Mouse (Mus musculus) heart, adult 2 months (tissue): ENCODE measurements around the gene Elmsan1. TPM values are rescaled to one million over a fixed set of nuclear protein-coding genes. Genes with fewer than 3 reads are reported as not detected.

Experiments used
- DNase-seq, 2 experiments: peaks; one replicate each; pipeline ENCODE4 v3.0.0; 2021
- H3K27ac ChIP-seq: fragments of 200-600 bp; 2 replicates; pipeline ENCODE4 v1.8.1; 2022
- H3K27me3 ChIP-seq: fragments of 200-500 bp; 2 replicates; pipeline ENCODE4 v1.6.1; 2012; ENCODE audit warnings: mild to moderate bottlenecking, low read length, inconsistent platforms, mixed read lengths; ENCODE audit not compliant: control insufficient read depth, insufficient read depth
- H3K36me3 ChIP-seq: fragments of 200-500 bp; 2 replicates; pipeline ENCODE4 v1.6.1; 2012; ENCODE audit warnings: low read length, inconsistent platforms; ENCODE audit not compliant: control insufficient read depth, insufficient read depth
- H3K4me1 ChIP-seq: fragments of 200-500 bp; 2 replicates; pipeline ENCODE4 v1.6.1; 2011; ENCODE audit warnings: low read length; ENCODE audit not compliant: control insufficient read depth, insufficient read depth
- H3K4me3 ChIP-seq: fragments of 200-600 bp; 2 replicates; pipeline ENCODE4 v1.8.1; 2022
- H3K79me2 ChIP-seq: fragments of 200-500 bp; replicated peaks from 2 replicates; pipeline ENCODE4 v1.6.1; 2012; ENCODE audit warnings: mild to moderate bottlenecking, inconsistent platforms, low read length, moderate library complexity, mixed read lengths; ENCODE audit not compliant: control insufficient read depth, insufficient read depth
- H3K9ac ChIP-seq: fragments of 200-500 bp; 2 replicates; pipeline ENCODE4 v1.6.1; 2012; ENCODE audit warnings: low read depth, mild to moderate bottlenecking, control low read depth, inconsistent platforms, low read length, mixed read lengths
- CTCF ChIP-seq: fragments of 200-600 bp; IDR thresholded peaks from 2 replicates; pipeline ENCODE4 v1.8.1; 2022; ENCODE audit warnings: antibody characterized with exemption, mild to moderate bottlenecking, moderate library complexity
- EP300 ChIP-seq: fragments of 200-500 bp; IDR thresholded peaks from 2 replicates; pipeline ENCODE4 v1.6.1; 2011; ENCODE audit warnings: low read depth, low read length, control low read depth; ENCODE audit not compliant: insufficient read depth
- POLR2A ChIP-seq: fragments of 200-500 bp; IDR thresholded peaks from 2 replicates; pipeline ENCODE4 v1.6.1; 2011; ENCODE audit warnings: mild to moderate bottlenecking, low read depth, low read length, control low read depth; ENCODE audit not compliant: insufficient read depth
- WGBS: fragments of 180-500 bp; shearing (Covaris S2); methylation state at CpG from one replicate; pipeline ENCODE4 v1.1.7; 2018; 5-methylcytosine and 5-hydroxymethylcytosine counted together
- intact Hi-C: fragments of 180-260 bp; cut with DNase I; formaldehyde crosslinking; loops from one replicate; pipeline ENCODE4 v1.15.1; 2025
- polyA plus RNA-seq: library from polyadenylated mRNA; depleted of rRNA; stranded (reverse); fragments of >200 nt; gene quantifications from 2 replicates; pipeline ENCODE4 v1.2.3, GENCODE M21; 2012
- total RNA-seq, 2 experiments: library from RNA; stranded (reverse); gene quantifications; 2 replicates each; pipeline ENCODE4 v1.2.3; 2021

The Elmsan1 gene
- total and polyA plus RNA-seq, 3 experiments, result 8.1 to 14.7 (median 12.3) TPM

GRCm38 (mm10) chr12:84142281-84143050 is 76.2 kb downstream of the Elmsan1 start:
- TF ChIP-seq POLR2A, result no peak
- TF ChIP-seq CTCF, result no peak
- TF ChIP-seq EP300, result no peak
- intact Hi-C loops, result no loop called here
- no peaks in the 10 kb centered on the region for H3K36me3 ChIP-seq
- H3K79me2 ChIP-seq, result no peaks in the 10 kb centered on the region
- H3K27ac ChIP-seq, result no peak overlapping the region
- H3K4me1 ChIP-seq, result no peaks in the 10 kb centered on the region
- no peak overlapping the region for H3K4me3 ChIP-seq
- H3K9ac ChIP-seq, result no peak overlapping the region
- 81% methylated on average over 14 of the region's 14 CpGs for WGBS
- no peaks in the 10 kb centered on the region for H3K27me3 ChIP-seq
- DNase-seq, result no peak

GRCm38 (mm10) chr12:84141271-84141670 is 77.4 kb downstream of the Elmsan1 start:
- WGBS, result 89% methylated on average over 4 of the region's 4 CpGs
- Histone ChIP-seq H3K4me3 (no peak overlapping the region), H3K4me1 (no peaks in the 10 kb centered on the region), H3K79me2 (no peaks in the 10 kb centered on the region), H3K9ac (no peak overlapping the region), H3K27me3 (no peaks in the 10 kb centered on the region), H3K36me3 (no peaks in the 10 kb centered on the region), H3K27ac (no peak overlapping the region)
- no peak for DNase-seq
- intact Hi-C loops, result no loop called here
- TF ChIP-seq EP300, result no peak
- no peak for TF ChIP-seq POLR2A
- no peak for TF ChIP-seq CTCF

GRCm38 (mm10) chr12:84140135-84140534 is 78.5 kb downstream of the Elmsan1 start:
- H3K4me3 ChIP-seq, result no peak overlapping the region
- H3K79me2 ChIP-seq, result no peaks in the 10 kb centered on the region
- no peak overlapping the region for H3K27ac ChIP-seq
- H3K4me1 ChIP-seq, result no peaks in the 10 kb centered on the region
- WGBS, result 77% methylated on average over 4 of the region's 4 CpGs
- no peak for DNase-seq
- TF ChIP-seq CTCF (no peak), EP300 (no peak), POLR2A (no peak)
- no peak overlapping the region for H3K9ac ChIP-seq
- intact Hi-C loops, result no loop called here
- no peaks in the 10 kb centered on the region for H3K27me3 ChIP-seq
- H3K36me3 ChIP-seq, result no peaks in the 10 kb centered on the region

- TF ChIP-seq EP300 (no peak), CTCF (no peak), POLR2A (no peak)
- Histone ChIP-seq H3K27ac (no peak overlapping the region), H3K4me1 (no peaks in the 10 kb centered on the region), H3K9ac (no peak overlapping the region), H3K27me3 (no peaks in the 10 kb centered on the region), H3K79me2 (no peaks in the 10 kb centered on the region), H3K4me3 (no peak overlapping the region), H3K36me3 (no peaks in the 10 kb centered on the region)
- DNase-seq, result no peak
- 92% methylated on average over 7 of the region's 7 CpGs for WGBS
- intact Hi-C loops, result no loop called here
Observed at GRCm38 (mm10) chr12:84137131-84137530, 81.5 kb downstream of the Elmsan1 start.

- H3K36me3 ChIP-seq, result no peaks in the 10 kb centered on the region
- no peaks in the 10 kb centered on the region for H3K79me2 ChIP-seq
- WGBS, result 76% methylated on average over 3 of the region's 3 CpGs
- no peaks in the 10 kb centered on the region for H3K4me1 ChIP-seq
- no peaks in the 10 kb centered on the region for H3K27me3 ChIP-seq
- H3K27ac ChIP-seq, result no peak overlapping the region
- intact Hi-C loops, result no loop called here
- no peak for TF ChIP-seq EP300
- TF ChIP-seq CTCF, result peak; percentile 68
- TF ChIP-seq POLR2A, result no peak
- H3K4me3 ChIP-seq, result no peak overlapping the region
- H3K9ac ChIP-seq, result no peak overlapping the region
- DNase-seq, result no peak
Observed at GRCm38 (mm10) chr12:84132265-84132664, 86.4 kb downstream of the Elmsan1 start.

- no peak for DNase-seq
- no peak overlapping the region for H3K27ac ChIP-seq
- TF ChIP-seq EP300, result no peak
- TF ChIP-seq POLR2A, result no peak
- TF ChIP-seq CTCF, result no peak
- 90% methylated on average over 8 of the region's 8 CpGs for WGBS
- H3K79me2 ChIP-seq, result no peaks in the 10 kb centered on the region
- H3K9ac ChIP-seq, result no peak overlapping the region
- intact Hi-C loops, result no loop called here
- no peaks in the 10 kb centered on the region for H3K4me1 ChIP-seq
- H3K36me3 ChIP-seq, result no peaks in the 10 kb centered on the region
- no peaks in the 10 kb centered on the region for H3K27me3 ChIP-seq
- no peak overlapping the region for H3K4me3 ChIP-seq
Observed at GRCm38 (mm10) chr12:84129931-84130330, 88.8 kb downstream of the Elmsan1 start.
